Mouse (Mus musculus) thymus, adult 2 months (tissue): Measurements from ENCODE around the gene Rin2. TPM values are rescaled to one million over a fixed set of nuclear protein-coding genes. Genes with fewer than 3 reads are reported as not detected.

Experiments
- DNase-seq: peaks from one replicate; pipeline ENCODE4 v3.0.0; 2021
- H3K27ac ChIP-seq: fragments of 200-500 bp; 2 replicates; pipeline ENCODE4 v1.5.1; 2012; ENCODE audit warnings: low read length, control low read depth; ENCODE audit not compliant: control insufficient read depth, insufficient read depth
- H3K27me3 ChIP-seq: fragments of 200-500 bp; 2 replicates; pipeline ENCODE4 v1.6.1; 2012; ENCODE audit warnings: mild to moderate bottlenecking, low read length, moderate library complexity, mixed read lengths; ENCODE audit not compliant: control insufficient read depth, insufficient read depth
- H3K36me3 ChIP-seq: fragments of 200-500 bp; 2 replicates; pipeline ENCODE4 v1.6.1; 2012; ENCODE audit warnings: mild to moderate bottlenecking, low read length, moderate library complexity; ENCODE audit not compliant: control insufficient read depth, insufficient read depth
- H3K4me1 ChIP-seq: fragments of 200-500 bp; replicated peaks from 2 replicates; pipeline ENCODE4 v1.6.1; 2012; ENCODE audit warnings: low read length; ENCODE audit not compliant: control insufficient read depth, insufficient read depth
- H3K4me3 ChIP-seq: fragments of 200-500 bp; 2 replicates; pipeline ENCODE4 v1.5.1; 2012; ENCODE audit warnings: mild to moderate bottlenecking, low read length, control low read depth, moderate library complexity; ENCODE audit not compliant: control insufficient read depth, insufficient read depth
- CTCF ChIP-seq: fragments of 200-500 bp; IDR thresholded peaks from 2 replicates; pipeline ENCODE4 v1.5.1; 2012; ENCODE audit warnings: mild to moderate bottlenecking, control low read depth, low read length, moderate library complexity, borderline replicate concordance; ENCODE audit not compliant: control insufficient read depth, poor library complexity, insufficient read depth; ENCODE audit errors: extremely low read depth
- POLR2A ChIP-seq: fragments of 200-500 bp; IDR thresholded peaks from 2 replicates; pipeline ENCODE4 v1.6.1; 2012; ENCODE audit warnings: mild to moderate bottlenecking, low read length, control low read depth, moderate library complexity; ENCODE audit not compliant: control insufficient read depth, poor library complexity, insufficient read depth; ENCODE audit errors: extremely low read depth
- WGBS: fragments of 180-500 bp; shearing (Covaris S2); methylation state at CpG from one replicate; pipeline ENCODE4 v1.1.7; 2018; 5-methylcytosine and 5-hydroxymethylcytosine counted together
- polyA plus RNA-seq: library from polyadenylated mRNA; depleted of rRNA; stranded (reverse); fragments of >200 nt; gene quantifications from 2 replicates; pipeline ENCODE4 v1.2.3, GENCODE M21; 2012

The Rin2 gene
- polyA plus RNA-seq, 1 experiment = 5.4 TPM

- Histone ChIP-seq H3K4me3 (no peak overlapping the region), H3K27ac (no peak overlapping the region), H3K36me3 (no peaks in the 10 kb centered on the region), H3K27me3 (no peaks in the 10 kb centered on the region), H3K4me1 (no peaks in the 10 kb centered on the region; the same call in 1 of the 2 replicates)
- DNase-seq = no peak
- whole genome bisulfite sequencing = 89% methylated on average over 3 of the region's 3 CpGs
- TF ChIP-seq CTCF = no peak
- TF ChIP-seq POLR2A = no peak
Measured at GRCm38 (mm10) chr2:145865344-145865743, 190.3 kb downstream of the Rin2 start.

- Histone ChIP-seq H3K4me1 (no peaks in the 10 kb centered on the region), H3K27ac (no peak overlapping the region), H3K27me3 (no peaks in the 10 kb centered on the region), H3K4me3 (no peak overlapping the region), H3K36me3 (no peaks in the 10 kb centered on the region)
- no peak for DNase-seq
- WGBS = 96% methylated on average over 3 of the region's 3 CpGs
- TF ChIP-seq POLR2A (no peak), CTCF (no peak)
Measured at GRCm38 (mm10) chr2:145866238-145866637, 191.2 kb downstream of the Rin2 start.

- Histone ChIP-seq H3K4me3 (no peak overlapping the region), H3K36me3 (no peaks in the 10 kb centered on the region), H3K27ac (no peak overlapping the region), H3K4me1 (no peaks in the 10 kb centered on the region), H3K27me3 (no peaks in the 10 kb centered on the region)
- 91% methylated on average over 11 of the region's 11 CpGs for WGBS
- no peak for TF ChIP-seq CTCF
- no peak for TF ChIP-seq POLR2A
- no peak for DNase-seq
Measured at GRCm38 (mm10) chr2:145866695-145867449, 191.9 kb downstream of the Rin2 start.

GRCm38 (mm10) chr2:145871308-145871707, 196.3 kb downstream of the Rin2 start:
- no peak overlapping the region for H3K4me3 ChIP-seq
- no peaks in the 10 kb centered on the region for H3K4me1 ChIP-seq
- WGBS = 93% methylated on average over 4 of the region's 4 CpGs
- no peak overlapping the region for H3K27ac ChIP-seq
- no peak for TF ChIP-seq POLR2A
- TF ChIP-seq CTCF = no peak
- DNase-seq = no peak
- no peaks in the 10 kb centered on the region for H3K27me3 ChIP-seq
- H3K36me3 ChIP-seq = no peaks in the 10 kb centered on the region

- Histone ChIP-seq H3K36me3 (no peaks in the 10 kb centered on the region), H3K27me3 (no peaks in the 10 kb centered on the region), H3K4me3 (no peak overlapping the region), H3K27ac (no peak overlapping the region), H3K4me1 (no peaks in the 10 kb centered on the region)
- 100% methylated on average over 1 of the region's 1 CpGs for WGBS
- no peak for TF ChIP-seq POLR2A
- no peak for TF ChIP-seq CTCF
- DNase-seq = no peak
Measured at GRCm38 (mm10) chr2:145872099-145872498, 197.1 kb downstream of the Rin2 start.

GRCm38 (mm10) chr2:145873953-145874352, 198.9 kb downstream of the Rin2 start:
- TF ChIP-seq CTCF (no peak), POLR2A (no peak)
- Histone ChIP-seq H3K4me3 (no peak overlapping the region), H3K36me3 (no peaks in the 10 kb centered on the region), H3K4me1 (no peaks in the 10 kb centered on the region), H3K27me3 (no peaks in the 10 kb centered on the region), H3K27ac (no peak overlapping the region)
- WGBS = 95% methylated on average over 1 of the region's 1 CpGs
- no peak for DNase-seq
